Mouse (Mus musculus): ENCODE measurements at regions not wholly inside any gene's neighbourhood (a gene's known extent, or its start where the extent isn't known, plus 50 kb on each side); places are given as distances from the start of the nearest gene placed in this dataset.

DNA sequence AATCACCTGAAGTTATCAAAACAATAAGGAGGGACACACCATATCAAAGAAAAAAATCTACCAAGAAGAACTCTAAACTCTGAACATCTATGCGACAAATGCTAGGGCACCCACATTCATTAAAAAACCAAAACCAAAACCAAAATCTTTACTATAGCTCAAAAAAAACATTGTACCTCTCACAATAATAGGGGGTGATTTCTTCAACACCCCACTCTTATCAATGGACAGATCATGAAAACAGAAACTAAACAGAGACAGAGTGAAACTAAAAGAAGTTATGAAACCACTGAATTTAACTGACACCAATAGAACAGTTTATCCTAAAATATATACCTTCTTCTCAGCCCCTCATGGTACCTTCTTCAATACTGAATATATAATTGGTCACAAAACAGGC is 1314.5 kb upstream of the Gm7489 start:
- DNase-seq (ENCODE audit: inconsistent ontology term), result no peak

DNA sequence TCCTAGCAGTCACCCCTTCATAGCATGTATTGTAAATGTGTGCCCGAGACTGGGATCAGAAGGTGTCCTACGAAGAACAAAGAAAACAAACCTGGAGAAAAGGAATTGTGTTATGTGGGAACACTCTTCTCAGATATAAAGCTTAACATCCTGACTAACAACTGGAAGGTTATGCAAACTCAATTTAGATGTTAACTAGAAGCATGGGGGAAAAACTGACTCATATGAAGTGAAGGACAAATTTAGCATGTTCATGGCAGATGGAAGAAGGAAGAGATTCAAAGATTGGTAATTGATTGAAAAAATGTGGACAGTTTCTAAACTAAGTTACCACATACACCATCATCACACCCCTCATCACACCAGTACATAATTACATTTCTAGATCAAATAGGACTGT is 1307.1 kb upstream of the Gm7489 start:
- no peak for DNase-seq (ENCODE audit: inconsistent ontology term)

DNA sequence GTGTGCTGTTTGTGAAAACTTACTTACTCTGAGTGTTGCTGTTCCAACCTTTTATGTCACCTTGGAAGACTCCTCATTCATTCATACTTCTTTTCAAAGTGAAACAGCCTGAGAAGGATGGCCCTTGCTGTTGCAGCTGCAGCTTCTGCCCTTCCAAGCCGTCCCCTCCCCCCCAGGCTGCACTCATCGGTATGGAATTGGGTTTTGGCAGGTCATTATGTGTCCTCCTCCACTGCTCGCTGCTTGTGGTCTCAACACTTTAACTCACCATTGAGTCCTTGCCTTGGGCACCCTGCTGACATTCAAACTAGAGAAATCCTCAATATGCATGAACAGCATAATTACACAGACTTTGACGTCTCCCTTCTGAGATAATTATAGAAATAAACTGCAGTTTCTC is 1295.3 kb upstream of the Gm7489 start:
- DNase-seq (ENCODE audit: inconsistent ontology term), result peak; percentile 96

DNA sequence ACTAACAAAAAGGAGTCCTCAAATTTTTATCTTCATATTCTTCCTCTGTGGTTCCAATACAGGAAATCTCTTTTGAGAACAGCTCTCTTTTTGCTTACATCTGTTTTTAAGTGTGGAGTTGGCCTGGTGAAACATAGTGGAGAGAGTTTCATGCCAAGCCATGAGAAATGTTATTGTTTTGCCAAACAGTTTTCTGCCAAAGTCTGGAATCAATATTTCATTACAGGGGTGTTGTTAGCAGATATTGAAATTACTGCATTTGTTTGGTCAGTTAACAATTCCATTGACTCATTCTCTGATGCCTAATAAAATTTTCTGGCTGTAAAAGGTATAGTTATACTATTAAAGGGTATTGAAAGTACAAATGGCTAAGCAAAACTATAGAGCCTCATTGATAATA is 1285.2 kb upstream of the Gm7489 start:
- DNase-seq (ENCODE audit: inconsistent ontology term), result no peak

DNA sequence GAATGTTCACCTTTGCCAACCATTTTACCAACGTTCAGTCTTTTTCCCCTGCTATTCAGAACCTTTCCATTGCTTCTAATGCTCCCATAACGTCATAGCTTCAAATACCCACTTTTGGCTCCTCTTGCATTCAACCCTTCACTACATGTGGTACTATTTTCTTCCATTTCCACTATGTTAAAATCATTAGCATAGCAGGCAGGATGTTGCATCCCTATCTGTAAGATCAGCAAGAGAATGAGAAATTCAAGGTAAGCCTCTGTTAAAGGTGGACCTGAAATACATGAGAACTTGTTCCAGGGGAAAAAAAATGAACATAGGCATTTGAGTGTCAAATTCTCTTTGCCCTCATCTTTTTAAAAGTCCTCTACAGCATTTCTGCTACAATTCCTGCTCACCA is 1284.7 kb upstream of the Gm7489 start:
- no peak for DNase-seq (ENCODE audit: inconsistent ontology term)

DNA sequence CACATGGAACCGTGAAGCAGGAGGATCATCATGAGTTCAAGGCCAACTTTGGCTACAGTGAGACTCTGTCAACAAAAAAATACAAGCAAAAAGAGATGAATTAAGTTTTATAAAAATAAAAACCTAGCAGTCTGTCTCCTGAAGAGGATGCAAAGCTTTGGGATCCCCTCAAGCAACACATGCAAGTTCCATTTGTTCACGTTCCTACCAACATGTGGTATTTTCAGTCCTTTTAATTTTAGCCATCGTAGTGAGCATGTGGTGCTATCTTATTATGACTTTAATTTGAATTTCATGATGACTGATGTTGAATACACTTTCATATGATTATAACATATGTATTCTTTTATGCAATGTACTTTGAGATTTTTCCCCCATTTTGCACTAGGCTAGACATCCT is 1244.9 kb upstream of the Gm7489 start:
- no peak for DNase-seq (ENCODE audit: inconsistent ontology term)

DNA sequence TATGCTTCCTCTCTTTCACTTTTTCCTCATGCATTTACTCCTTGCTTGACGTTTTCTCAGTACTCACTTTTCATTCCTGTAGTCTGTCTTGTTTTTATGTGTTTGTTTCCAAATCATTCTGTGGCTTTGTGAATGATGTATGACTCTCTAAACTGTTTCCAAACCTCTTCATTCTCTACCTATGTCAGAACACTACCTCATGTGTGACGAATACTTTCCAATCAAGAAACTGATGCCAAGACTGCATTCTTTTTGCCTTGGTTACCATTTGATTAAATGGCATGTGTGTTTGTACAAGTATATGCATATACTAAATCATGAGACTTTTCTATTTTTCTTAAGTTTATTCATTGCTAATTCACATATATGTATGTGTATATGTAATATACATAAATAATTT is 1238.7 kb upstream of the Gm7489 start:
- DNase-seq (ENCODE audit: inconsistent ontology term), result no peak

DNA sequence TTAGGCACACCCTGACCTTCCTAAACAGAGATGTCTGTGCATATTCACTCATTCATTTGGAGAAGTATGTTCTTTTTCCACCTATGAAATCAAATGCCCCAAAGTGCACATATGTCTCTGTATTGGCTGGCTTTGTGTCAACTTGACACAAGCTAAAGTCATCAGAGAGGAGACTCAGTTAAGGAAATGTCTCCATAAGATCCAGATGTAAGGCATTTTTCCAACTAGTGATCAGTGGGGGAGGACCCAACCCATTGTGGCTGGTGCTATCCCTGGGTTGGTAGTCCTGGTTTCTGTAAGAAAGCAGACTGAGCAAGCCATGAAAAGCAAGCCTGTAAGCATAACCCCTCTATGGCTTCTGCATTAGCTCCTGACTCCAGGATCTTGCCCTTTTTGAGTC is 1226.8 kb upstream of the Gm7489 start:
- DNase-seq (ENCODE audit: inconsistent ontology term), result no peak
